Mouse (Mus musculus) mesoderm, embryonic 11.5 days (tissue): ENCODE measurements around the gene Sag.

Source experiments
- DNase-seq: peaks from one replicate; pipeline ENCODE4 v3.0.0-alpha.2; 2012; ENCODE audit warnings: low read depth, low spot score

Gene Sag

DNA sequence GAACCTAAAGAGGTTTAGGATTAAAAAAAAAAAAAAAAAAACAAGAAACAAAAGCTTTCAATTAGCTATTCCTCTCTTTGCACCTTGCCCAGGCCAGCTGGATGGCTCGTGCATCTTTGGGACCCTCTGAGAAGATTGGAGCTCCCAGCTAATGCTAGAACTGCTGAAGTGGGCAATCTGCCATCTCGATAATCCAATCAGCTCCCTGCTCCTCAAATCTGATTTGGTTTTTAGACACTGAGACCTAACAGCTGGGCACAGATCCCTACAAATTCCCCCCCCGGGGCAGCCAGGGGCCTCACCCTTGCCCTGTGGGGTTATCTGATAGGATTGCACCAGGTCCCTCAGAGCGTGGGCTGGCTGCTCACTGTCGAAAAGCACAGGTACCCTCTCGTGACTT is at the start of gene Sag:
Sag (plus strand) TSS at position 105 of the 400 bp plus-strand sequence.
- DNase-seq, result no peak

DNA sequence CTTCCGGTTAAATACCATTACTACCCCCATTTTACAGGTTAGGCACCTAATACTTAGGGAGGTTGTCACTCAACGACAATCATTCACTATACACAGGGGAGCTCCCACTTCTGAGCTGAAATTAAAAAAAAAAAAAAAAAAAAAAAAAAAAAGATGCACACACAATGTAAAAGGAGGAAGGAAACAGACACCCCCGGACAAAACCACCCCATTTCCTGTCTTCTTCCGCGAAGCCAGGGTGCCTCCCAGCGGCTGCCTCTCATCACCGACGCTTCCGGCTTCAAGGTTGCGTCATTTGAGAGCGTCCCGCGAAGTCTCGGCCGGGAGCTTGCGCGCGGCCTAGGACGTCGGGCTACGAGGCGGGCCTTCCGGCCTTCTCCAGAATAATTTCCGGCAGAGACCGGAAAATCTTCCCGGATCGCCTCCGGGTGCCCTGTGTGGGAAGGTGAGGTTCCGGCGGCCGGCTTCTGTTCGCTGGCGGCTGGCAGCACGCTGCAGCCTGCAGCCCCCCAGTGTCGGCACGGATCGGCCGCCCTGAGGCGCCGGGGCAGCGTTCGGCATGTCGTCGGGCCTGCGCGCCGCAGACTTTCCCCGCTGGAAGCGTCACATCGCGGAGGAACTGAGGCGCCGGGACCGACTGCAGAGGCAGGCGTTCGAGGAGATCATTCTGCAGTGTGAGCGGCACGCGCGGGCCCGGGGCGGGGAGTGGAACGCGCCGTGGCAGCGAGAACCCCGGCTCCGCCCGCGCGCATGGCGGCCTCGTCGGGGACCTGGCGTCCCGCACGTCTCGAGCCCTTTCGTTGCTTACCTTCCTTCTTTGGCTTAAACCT is 47.6 kb upstream of the Sag start, which contains the start of gene Atg16l1:
Atg16l1 (plus strand) TSS at position 230 of the 830 bp plus-strand sequence.
- DNase-seq, result peak; percentile 95

DNA sequence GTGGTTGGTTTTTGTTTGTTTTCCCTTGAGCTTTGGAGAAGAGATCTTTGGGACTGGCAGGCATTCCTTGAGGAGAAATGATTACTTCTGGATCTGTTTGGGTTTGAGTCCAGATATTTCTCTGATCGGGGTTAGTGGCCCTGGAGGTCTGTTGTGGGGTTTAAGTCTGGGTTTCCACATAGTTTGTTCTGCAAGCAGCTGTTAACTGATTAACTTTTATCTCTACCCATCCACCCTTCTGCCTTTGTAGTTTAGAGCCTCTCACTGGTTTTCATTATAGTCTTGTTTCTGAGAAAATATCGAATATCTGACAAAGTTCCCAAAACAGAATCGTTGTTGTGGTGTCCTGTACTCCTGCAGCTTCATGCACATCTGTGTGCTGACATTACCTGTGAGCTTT is 39.7 kb upstream of the Sag start:
- no peak for DNase-seq

DNA sequence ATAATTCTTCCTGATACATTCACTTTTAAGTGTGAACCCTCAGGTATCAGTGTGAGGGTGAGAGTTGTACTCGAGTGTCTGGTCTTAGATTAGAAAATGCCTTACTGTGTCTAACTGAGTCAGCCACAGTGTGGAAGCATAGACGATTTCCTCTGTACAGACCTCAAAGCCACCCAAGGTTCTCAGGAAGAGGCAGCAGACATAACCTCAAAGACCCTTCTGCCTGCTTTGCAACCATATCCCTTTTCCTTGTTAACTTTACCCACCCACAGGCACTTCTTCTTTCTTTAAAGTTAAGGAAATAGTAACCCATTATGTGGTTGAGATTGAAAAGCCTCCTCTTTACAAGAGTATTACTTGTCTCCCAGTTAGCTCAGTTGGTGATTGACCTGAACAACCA is 37.7 kb upstream of the Sag start:
- DNase-seq, result no peak

DNA sequence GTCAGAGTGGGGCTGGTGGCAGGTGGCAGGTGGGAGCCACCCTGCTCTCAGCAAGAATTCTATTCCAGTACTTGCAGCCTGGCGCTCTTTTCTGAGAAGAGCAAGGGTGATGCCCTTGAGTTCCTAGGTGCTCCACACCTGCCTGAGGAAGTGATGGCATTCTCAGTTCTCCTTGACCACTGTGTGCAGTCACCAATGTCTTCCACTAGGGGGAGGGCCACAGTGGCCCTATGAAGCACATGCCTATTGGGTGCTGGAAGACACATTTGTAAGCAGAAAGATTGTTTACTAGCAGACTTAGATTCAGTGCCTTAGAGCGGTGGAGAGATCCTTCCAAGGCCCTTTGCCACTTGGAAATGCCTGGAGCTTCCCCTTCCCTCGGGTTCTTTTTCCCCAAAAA is 37.2 kb upstream of the Sag start:
- DNase-seq, result no peak

DNA sequence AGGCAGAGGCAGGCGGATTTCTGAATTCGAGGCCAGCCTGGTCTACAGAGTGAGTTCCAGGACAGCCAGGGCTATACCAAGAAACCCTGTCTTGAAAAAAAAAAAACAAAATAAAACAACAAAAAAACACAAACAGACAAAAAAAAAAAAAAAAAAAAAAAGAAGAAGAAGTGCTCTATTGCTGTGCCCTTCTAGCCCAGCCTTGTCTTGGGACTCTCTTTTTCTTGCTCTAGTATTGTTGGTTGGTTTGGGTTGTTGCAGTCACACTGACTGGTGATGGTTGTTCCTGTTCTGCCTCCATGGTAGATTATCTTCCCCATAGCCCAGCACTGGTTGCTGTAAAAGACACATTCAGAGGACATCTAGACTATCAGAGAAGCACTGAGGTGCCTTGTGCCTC is 34.2 kb upstream of the Sag start:
- no peak for DNase-seq

DNA sequence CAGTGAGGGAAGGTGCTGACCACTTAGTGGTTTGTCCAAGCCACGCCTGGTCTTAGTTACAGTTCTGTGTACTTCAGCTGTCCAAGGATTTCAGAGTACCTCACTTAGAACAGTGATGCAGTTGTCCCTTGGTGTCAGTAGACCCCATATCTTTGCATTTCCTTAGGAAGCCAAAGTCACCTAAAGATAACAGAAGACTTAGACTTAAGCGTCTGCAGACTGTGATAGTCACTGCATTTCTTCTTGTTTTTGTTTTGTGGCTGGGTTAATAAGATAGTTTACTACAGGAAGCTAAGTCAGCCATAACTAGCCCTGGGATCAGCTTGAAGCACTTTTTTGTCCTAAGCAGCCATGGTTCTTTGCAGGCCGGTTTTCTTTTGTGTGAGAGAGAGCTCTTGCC is 33.0 kb upstream of the Sag start:
- no peak for DNase-seq

DNA sequence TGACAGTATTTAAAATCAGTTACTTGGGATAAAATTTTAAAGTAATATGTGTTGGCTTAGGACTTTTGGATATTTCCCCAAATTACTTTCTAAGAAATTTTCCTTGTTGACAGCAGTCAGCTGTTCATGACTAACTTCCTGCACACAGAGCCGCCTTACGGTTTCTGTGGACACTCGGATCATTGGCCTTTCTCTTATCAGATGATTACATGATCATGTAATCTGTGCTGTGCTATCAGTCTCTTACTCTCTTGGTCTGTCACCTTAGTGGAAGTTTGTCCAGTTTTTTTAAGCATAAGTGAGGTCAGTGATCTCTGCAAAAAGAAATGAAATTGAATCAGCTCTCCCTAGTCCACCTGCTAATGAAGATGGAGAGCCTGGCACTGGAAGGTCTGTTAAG is 31.8 kb upstream of the Sag start:
- DNase-seq, result no peak

DNA sequence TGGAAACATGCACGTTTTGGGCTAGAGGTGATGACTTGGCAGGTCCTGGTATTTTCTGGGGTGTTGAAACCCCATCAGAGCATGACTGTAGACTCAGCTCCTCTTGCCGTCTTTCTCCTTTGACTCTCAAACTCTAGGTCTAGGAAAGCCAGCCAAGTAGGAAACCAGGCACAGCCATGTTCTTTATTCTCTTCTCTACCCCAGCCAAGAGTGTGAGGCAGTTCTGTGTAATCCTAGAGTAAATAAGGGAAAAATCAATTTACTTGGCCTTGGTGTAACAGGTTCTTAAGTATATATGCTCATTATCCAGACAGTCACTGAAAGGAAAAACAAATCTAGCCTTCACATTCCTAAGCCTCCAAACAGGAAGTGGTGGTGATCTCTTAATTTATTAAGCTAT is 30.1 kb upstream of the Sag start:
- no peak for DNase-seq

DNA sequence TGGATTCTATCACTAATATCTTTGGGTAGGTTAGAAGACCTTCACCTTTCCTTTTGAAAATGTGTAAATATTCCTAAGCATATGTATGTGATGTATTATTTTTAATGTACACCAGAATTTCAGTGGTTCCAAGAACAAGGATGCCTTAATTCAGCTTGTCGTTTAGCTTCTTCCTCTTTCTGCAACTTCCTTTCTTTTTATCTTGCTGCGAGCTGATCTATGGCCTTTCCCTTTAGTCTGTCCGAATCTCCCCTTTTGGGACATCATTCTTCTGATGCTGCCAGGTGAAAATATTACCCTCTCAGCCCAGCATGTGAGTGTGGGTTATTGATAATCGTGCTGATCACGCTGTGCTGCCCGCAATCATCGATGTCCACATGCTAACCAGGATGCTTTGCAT is 28.6 kb upstream of the Sag start:
- no peak for DNase-seq

DNA sequence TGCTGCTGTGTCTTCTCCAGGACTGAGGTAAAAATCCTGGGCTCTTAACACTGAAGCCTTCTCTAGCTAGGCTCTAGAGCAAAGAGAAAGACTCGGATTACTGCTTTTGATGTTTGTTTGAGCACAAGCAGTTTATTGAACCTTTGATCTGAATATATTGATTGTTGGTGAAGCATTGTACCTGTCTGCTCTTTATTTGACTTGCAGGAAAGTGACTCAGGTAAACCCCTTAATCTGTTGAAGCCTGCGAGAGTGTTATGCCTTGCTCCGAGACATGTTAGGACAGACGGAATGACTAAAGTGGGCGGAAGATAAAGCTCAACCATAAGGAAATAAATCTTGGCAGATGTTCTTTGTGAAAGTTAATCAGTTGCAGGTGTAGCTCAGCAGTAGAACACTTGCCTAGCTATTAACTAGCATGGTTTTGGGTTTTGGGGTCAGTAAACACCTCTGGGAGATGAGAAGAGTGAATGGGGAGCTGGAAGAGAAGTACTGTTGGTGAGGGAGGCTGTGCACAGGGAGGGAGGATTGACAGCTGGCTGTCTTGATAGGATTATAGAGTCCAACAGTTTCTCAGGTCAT is 24.2 kb upstream of the Sag start:
- no peak for DNase-seq

DNA sequence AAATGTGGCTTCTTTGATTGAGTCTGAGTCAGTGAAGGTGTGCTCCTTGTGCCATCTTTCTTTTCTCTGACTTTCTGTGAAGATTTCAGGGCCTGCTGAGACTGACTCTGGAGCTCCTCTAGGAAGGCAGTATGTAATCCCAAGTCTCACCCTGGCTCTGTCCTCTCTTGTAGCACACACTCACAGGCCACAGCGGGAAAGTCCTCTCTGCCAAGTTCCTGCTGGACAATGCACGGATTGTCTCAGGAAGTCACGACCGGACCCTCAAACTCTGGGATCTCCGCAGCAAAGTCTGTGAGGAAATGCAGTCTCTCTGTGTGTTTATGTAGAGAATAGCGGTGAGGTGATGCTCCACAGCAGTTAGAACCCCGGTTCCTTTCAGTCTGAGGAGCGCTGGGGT is 17.8 kb upstream of the Sag start:
- DNase-seq, result no peak

DNA sequence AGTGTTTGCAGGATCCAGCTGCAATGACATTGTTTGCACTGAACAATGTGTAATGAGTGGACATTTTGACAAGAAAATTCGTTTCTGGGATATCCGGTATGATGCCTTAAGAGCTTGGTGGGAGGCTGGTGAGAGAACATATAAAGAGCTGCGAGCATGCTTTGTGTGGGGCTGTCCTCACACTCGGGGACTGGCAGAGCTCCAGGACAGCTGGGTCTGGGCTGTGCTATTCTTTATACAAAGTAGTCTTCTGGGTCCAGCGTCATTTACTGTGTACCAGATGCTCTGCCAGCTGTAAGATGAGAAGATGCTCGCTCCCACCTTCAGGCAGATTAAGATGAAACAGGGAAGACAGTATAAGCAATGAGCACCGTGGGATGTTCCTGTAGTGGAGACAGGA is 17.2 kb upstream of the Sag start:
- DNase-seq, result no peak

DNA sequence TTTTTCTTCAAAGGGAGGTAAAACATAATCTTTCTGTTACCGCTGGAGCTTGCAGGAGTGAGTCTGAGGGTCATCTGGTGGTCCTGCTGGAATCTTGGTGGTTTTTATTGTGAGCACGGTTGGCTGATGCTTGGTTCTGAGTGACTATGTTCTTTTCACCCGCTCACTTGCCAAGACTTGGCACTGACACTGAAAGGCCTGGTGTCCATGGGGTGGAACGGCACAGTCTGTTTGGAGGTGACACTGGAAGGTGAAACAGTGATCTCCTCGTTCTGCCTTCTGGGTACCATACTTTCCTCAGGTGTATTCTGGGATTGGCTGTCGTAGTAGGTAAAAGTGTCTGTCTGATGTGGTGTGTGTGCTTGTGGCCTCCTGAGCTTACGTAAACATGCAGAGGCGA is 13.8 kb upstream of the Sag start:
- no peak for DNase-seq

DNA sequence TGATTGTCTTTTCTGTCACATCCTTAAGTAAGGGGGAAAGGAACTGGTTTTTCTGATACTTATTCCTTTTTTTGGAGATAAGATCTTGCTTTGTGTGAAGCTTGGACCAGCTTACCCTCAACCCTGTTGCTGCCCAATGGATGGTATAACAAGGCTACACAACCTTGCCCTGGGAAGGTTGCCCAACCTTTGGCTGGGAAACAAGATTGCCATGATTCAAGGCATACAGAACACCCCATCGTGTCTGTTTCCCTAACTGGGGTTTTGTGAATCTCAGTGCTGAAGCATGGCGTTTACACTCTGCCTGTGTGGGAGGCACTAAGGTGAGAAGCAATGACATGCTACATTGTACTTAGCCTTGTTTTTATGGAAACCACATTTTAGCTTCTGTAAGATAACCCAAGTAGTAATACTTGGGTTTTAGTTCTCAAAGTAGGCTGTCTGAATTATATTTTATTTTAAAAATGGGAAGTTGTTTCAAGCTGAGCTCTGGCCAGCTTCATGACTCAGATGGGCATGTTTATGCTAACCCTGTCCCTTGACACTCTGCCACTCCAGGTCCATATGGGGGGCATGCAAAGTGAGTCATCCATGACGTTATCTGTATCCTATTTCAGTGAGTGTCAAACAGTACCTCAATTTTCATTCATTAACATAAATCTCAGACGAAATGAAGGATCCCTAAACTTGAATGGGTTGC is 10.9 kb upstream of the Sag start:
- DNase-seq, result no peak

DNA sequence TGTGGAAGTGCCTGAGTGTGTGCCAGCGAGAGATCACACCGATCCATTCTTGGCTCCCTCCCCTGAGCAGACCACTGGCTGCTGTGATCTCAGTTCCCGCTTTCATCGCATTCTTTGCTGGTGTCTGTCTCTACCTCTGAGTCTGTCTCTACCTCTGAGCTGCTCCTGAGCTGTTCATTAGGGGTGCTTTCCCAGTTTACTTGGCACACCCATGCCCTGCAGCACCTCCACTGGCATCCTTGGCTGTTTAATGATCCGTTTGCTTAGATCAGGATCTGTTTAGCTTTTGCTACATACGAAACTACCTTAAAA is 10.4 kb upstream of the Sag start:
- DNase-seq, result no peak

DNA sequence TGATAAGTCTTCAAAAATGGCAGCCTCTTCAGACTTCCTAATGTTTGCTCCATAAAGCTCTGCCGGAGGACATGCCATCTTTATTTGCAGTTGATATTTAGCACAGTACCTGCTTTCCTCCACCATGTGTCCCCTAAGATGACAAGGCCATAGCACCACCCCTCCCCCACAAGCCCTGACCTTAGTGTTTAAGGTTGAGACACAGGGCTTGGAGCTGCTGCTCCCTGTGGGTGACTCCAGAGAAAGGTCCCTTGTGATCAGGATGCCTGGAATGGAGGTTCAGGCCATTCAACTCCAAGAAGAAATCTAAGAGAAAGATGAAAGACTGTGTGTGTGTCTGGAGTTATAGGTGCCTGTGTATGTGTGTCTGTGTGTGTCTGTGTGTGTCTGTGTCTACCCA is 5.8 kb upstream of the Sag start:
- no peak for DNase-seq

DNA sequence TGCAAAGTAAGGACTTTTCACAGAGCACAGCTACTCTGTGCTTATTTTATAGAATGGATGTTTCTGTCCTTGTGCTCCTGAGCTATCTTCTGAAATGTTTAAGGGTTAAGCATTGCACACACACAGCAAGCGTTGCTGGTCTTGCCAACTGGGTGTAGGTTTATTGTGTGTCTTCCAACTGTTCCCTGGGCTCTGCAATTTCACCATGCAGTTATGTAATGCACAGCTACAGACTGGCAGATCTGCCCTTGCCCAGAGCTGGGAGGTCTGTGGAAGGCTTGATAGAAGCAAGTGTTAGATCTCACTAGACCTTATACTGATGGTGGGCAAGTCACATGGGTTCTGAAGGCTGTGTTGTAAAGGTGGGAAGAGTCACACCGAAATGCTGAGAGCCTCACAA is 5.2 kb upstream of the Sag start:
- DNase-seq, result no peak

DNA sequence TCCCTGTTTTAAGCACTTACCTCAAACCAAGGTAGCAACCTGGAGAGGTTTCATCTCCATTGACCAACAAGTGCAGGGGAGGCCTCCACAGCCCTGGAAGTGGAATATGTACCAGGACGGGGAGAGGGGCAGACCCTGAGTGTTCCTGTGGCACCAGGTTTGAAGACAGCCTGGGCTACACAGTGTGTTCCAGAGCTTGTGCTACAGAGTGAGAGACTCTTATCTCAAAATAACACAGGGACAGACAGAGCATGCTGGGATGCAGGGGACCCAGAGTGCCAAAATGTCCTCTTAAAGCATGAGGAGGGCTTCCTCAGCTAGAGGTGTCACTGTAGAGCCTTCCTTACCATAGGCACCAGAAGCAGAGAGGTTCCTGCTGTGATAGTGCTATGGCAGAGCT is 4.3 kb downstream of the Sag start:
- DNase-seq, result no peak

DNA sequence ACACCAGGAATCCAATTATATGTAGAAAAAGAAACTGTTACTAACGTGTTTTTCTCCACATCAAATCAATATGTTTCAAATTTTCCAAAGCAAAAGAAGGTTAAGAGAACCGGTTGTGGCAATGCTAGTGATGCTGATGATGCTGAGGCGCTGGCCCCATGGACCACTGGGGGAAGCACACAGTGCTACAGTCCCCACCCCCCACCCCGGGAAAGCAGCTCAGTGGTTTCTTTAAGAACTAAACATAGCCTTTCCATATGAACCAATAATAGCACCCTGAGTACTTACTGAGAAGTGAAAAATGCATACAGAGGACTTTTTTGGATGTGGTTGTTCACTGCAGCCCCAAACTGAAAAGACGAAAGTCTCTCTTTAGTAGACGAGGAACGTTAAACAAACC is 7.9 kb downstream of the Sag start:
- DNase-seq, result no peak

DNA sequence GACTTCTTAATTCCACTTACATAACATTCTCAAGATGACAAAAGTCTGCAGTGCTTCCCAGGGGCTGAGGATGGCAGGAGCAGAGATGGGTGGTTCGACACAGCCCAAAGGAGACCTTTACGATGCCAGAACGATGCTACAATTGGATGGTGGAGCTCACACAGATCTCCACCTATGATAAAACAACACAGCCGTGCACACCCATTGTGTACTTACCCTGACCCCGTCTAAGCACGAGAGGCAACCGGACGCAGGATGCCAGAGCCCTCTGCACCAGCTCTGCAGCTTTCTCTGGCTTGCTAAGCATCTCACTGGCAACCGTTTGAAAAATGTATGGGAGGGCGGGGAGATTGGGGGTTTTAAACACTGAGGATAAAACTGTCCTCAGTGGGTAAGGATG is 8.6 kb downstream of the Sag start:
- no peak for DNase-seq

DNA sequence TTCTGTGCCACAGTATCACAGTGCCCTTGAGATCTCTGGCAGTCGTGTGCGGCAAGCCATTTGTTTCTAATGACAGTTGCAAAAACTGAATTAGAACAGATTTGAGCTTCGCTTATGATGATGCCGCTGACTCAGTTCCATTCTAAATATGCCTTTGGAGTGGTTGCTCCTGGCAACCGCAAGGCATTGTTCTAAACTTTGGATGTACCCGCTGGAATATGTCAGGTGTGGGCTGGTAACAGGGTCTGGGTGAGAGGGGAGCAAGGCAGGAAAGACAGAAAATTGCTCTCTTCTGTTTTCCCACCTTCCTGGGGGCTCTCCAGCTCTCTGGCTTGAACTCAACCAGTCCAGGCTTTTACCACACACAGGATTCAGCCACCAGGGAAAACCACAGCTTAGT is 9.7 kb downstream of the Sag start:
- no peak for DNase-seq

DNA sequence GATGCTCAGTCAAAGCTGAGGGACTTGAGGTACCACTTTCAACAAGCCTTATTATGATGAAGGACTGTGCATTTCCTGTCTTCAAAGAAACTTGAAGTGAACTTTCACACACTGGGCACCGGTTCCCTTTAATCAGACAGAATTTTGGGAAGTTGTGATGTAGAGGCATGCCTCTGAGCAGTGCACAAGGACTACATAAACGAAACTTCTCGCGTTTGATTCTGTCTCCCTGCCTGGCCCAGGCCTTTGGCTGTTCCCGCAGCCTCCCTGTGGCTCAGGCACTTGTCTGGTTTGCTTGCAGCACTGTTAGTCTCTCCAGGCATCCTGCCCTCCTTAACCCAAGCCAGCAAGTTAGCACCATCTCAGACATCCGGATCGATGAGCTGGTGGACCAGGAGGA is 10.2 kb downstream of the Sag start:
- no peak for DNase-seq
